Mouse (Mus musculus) CH12.LX (cell line): ENCODE results near the gene Tceal3.

ENCODE experiments used
- CHD1 ChIP-seq: IDR thresholded peaks from 2 replicates; pipeline ENCODE4 v1.6.1; 2012; ENCODE audit warnings: low read depth, low read length, improper control_type of control experiment, inconsistent platforms
- CHD2 ChIP-seq: IDR thresholded peaks from 2 replicates; pipeline ENCODE4 v1.6.1; 2011; ENCODE audit warnings: low read length, improper control_type of control experiment
- CTCF ChIP-seq, 2 experiments: IDR thresholded peaks in 1 of 2; conservative IDR thresholded peaks in 1 of 2; 2 replicates each; pipeline ENCODE4 v1.5.1; 2011 to 2012; ENCODE audit warnings: low read depth in 2 of 2, low read length in 2 of 2, improper control_type of control experiment in 1 of 2, inconsistent platforms in 1 of 2, mild to moderate bottlenecking in 1 of 2, moderate library complexity in 1 of 2
- EP300 ChIP-seq: IDR thresholded peaks from 2 replicates; pipeline ENCODE4 v1.6.1; 2011; ENCODE audit warnings: low read length, improper control_type of control experiment
- HCFC1 ChIP-seq: IDR thresholded peaks from 2 replicates; pipeline ENCODE4 v1.6.1; 2012; ENCODE audit warnings: low read depth, mild to moderate bottlenecking, inconsistent platforms, low read length, improper control_type of control experiment
- JUND ChIP-seq: conservative IDR thresholded peaks from 2 replicates; pipeline ENCODE4 v1.6.1; 2011; ENCODE audit warnings: low read depth, low read length, improper control_type of control experiment
- NRF1 ChIP-seq: IDR thresholded peaks from 2 replicates; pipeline ENCODE4 v1.6.1; 2014; ENCODE audit warnings: low read depth, mild to moderate bottlenecking, inconsistent platforms, low read length, improper control_type of control experiment, moderate library complexity
- POLR2A ChIP-seq: IDR thresholded peaks from 2 replicates; pipeline ENCODE4 v1.6.1; 2011; ENCODE audit warnings: low read depth, mild to moderate bottlenecking, improper control_type of control experiment, low read length
- RAD21 ChIP-seq: IDR thresholded peaks from 2 replicates; pipeline ENCODE4 v1.6.1; 2011; ENCODE audit warnings: low read depth, mild to moderate bottlenecking, low read length, improper control_type of control experiment, moderate library complexity
- RCOR1 ChIP-seq: conservative IDR thresholded peaks from 2 replicates; pipeline ENCODE4 v1.6.1; 2012; ENCODE audit warnings: low read depth, mild to moderate bottlenecking, inconsistent platforms, low read length, improper control_type of control experiment
- SMC3 ChIP-seq: IDR thresholded peaks from 2 replicates; pipeline ENCODE4 v1.6.1; 2011; ENCODE audit warnings: low read depth, low read length, improper control_type of control experiment
- TCF12 ChIP-seq: IDR thresholded peaks from 2 replicates; pipeline ENCODE4 v1.6.1; 2014; ENCODE audit warnings: low read depth, mild to moderate bottlenecking, inconsistent platforms, low read length, improper control_type of control experiment
- ZNF384 ChIP-seq: IDR thresholded peaks from 2 replicates; pipeline ENCODE4 v1.6.1; 2012; ENCODE audit warnings: low read depth, low read length, improper control_type of control experiment, inconsistent platforms

DNA sequence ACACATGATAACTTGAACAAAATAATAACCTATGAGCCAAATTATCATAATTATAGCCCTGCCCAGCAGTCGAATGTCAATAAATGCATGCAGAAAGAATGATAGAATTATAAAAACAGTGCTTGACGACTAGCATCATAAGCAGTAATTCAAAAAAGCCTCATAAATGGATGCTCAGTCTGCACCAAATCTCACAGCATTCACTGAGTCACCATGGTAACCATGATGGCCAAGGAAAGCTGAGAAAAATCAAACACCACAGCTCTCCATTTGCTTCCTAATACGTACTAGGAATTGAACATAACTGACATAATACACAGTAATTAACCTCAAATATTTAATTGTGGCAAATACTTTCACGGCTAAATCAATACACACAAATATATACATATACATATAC is 44.5 kb downstream of the Tceal3 start:
- TF ChIP-seq SMC3 (no peak), POLR2A (no peak), CTCF (conservative IDR thresholded peaks at IDR 0.05 in 1 of 2, IDR thresholded peaks at IDR 0.05 in 1 of 2; ENCODE audit: low read depth in 2 of 2, low read length in 2 of 2) (no peak), EP300 (no peak), TCF12 (no peak), NRF1 (no peak), HCFC1 (no peak), CHD1 (no peak), CHD2 (no peak), RCOR1 (no peak), RAD21 (no peak), ZNF384 (no peak), JUND (no peak)
